Mouse (Mus musculus) liver, embryonic 14.5 days (tissue): ENCODE results near the gene Clint1. TPM values are rescaled to one million over a fixed set of nuclear protein-coding genes. Genes with fewer than 3 reads are reported as not detected.

Source experiments
- ATAC-seq: fragments of 200-750 bp; cut with Nextera tagmentation; 2 replicates; pipeline ENCODE4 v1.8.0; 2017; ENCODE audit warnings: moderate number of reproducible peaks, mild to moderate bottlenecking, moderate library complexity; ENCODE audit not compliant: insufficient read depth
- DNase-seq, 3 experiments: peaks; one replicate each; pipeline ENCODE4 v3.0.0-alpha.2; 2012 to 2013; ENCODE audit warnings: low read depth in 3 of 3, low spot score in 3 of 3
- H3K27ac ChIP-seq: fragments of 300-500 bp; sonication (generic); 2 replicates; pipeline ENCODE4 v1.5.1; 2014; ENCODE audit warnings: moderate library complexity, mild to moderate bottlenecking, control low read depth, inconsistent platforms
- H3K27me3 ChIP-seq: fragments of 300-500 bp; sonication (generic); 2 replicates; pipeline ENCODE4 v1.6.1; 2014; ENCODE audit warnings: mild to moderate bottlenecking, low read length, moderate library complexity; ENCODE audit not compliant: control insufficient read depth, insufficient read depth
- H3K36me3 ChIP-seq: fragments of 300-500 bp; sonication (generic); replicated peaks from 2 replicates; pipeline ENCODE4 v1.6.1; 2014; ENCODE audit warnings: low read depth; ENCODE audit not compliant: control insufficient read depth, insufficient read depth
- H3K4me1 ChIP-seq, 2 experiments: fragments of 200-500 bp in 1 of 2; fragments of 300-500 bp in 1 of 2; sonication (generic) in 1 of 2; replicated peaks; 2 replicates each; pipeline ENCODE4 v1.6.1; 2012 to 2014; ENCODE audit warnings: antibody characterized with exemption in 1 of 2, inconsistent platforms in 1 of 2, low read length in 1 of 2; ENCODE audit not compliant: control insufficient read depth in 2 of 2, insufficient read depth in 2 of 2
- H3K4me2 ChIP-seq: fragments of 300-500 bp; sonication (generic); 2 replicates; pipeline ENCODE4 v1.6.1; 2014; ENCODE audit warnings: low read depth, mild to moderate bottlenecking, control low read depth, moderate library complexity
- H3K4me3 ChIP-seq, 2 experiments: fragments of 200-500 bp in 1 of 2; fragments of 300-500 bp in 1 of 2; sonication (generic) in 1 of 2; 2 replicates each; pipeline ENCODE4 v1.5.1; 2012 to 2014; ENCODE audit warnings: low read depth in 2 of 2, low read length in 2 of 2, mild to moderate bottlenecking in 2 of 2, control low read depth in 1 of 2, inconsistent platforms in 1 of 2, moderate library complexity in 1 of 2; ENCODE audit not compliant: insufficient read depth in 1 of 2
- H3K9ac ChIP-seq: fragments of 300-500 bp; sonication (generic); replicated peaks from 2 replicates; pipeline ENCODE4 v1.6.1; 2014; ENCODE audit warnings: mild to moderate bottlenecking, control low read depth, moderate library complexity
- H3K9me3 ChIP-seq: fragments of 300-500 bp; sonication (generic); 2 replicates; pipeline ENCODE4 v1.6.1; 2016; ENCODE audit warnings: low read length, mixed read lengths; ENCODE audit not compliant: control insufficient read depth
- CTCF ChIP-seq: IDR thresholded peaks from 2 replicates; pipeline ENCODE4 v1.5.1; 2016; ENCODE audit warnings: antibody characterized with exemption, low read depth, control low read depth
- EP300 ChIP-seq: IDR thresholded peaks from 2 replicates; pipeline ENCODE4 v1.6.1; 2016; ENCODE audit warnings: antibody characterized with exemption, low read depth
- WGBS: fragments of 180-500 bp; shearing (Covaris S2); extraction: QIAGEN DNeasy Blood & Tissue Kit; methylation state at CpG from one replicate; pipeline ENCODE4 v1.1.7; 2014; ENCODE audit not compliant: insufficient replicate concordance; 5-methylcytosine and 5-hydroxymethylcytosine counted together
- polyA plus RNA-seq, 2 experiments: library from polyadenylated mRNA; depleted of rRNA in 1 of 2; stranded (reverse) in 1 of 2; unstranded in 1 of 2; fragments of >200 nt; fragmentation: Nextera tagmentation in 1 of 2; extraction: Ambion mirVana in 1 of 2; gene quantifications; 2 replicates each; pipeline versions ENCODE4 v1.2.1 to v1.2.3; 2012 to 2014

Gene Clint1
- polyA plus RNA-seq, 2 experiments: 41.6 to 46.0 TPM

GRCm38 (mm10) chr11:45830743-45831310 lies 21.0 kb upstream of the Clint1 start:
- ATAC-seq: no peak
- H3K27ac ChIP-seq: no peak overlapping the region
- no peak overlapping the region for H3K4me3 ChIP-seq
- 62% methylated on average over 9 of the region's 9 CpGs for WGBS
- TF ChIP-seq CTCF (no peak), EP300 (no peak)
- H3K4me2 ChIP-seq: no peak overlapping the region
- no peak for DNase-seq
- H3K36me3 ChIP-seq: no peaks in the 10 kb centered on the region
- no peaks in the 10 kb centered on the region for H3K9me3 ChIP-seq
- H3K27me3 ChIP-seq: no peaks in the 10 kb centered on the region
- H3K9ac ChIP-seq: no peak overlapping the region
- H3K4me1 ChIP-seq: peaks cover 5 to 7% of the 10 kb centered on the region in 2 experiments

GRCm38 (mm10) chr11:45831476-45832143 lies 20.2 kb upstream of the Clint1 start:
- Histone ChIP-seq H3K27ac (no peak overlapping the region), H3K9ac (no peak overlapping the region)
- WGBS: 83% methylated on average over 15 of the region's 15 CpGs

GRCm38 (mm10) chr11:45835625-45836255 lies 16.1 kb upstream of the Clint1 start:
- H3K9ac ChIP-seq: no peak overlapping the region; the same call in 1 of the 2 replicates
- TF ChIP-seq EP300: no peak
- TF ChIP-seq CTCF: no peak
- no peaks in the 10 kb centered on the region for H3K9me3 ChIP-seq
- H3K4me1 ChIP-seq: peaks cover 14 to 28% of the 10 kb centered on the region in 2 experiments
- no peak for DNase-seq
- H3K36me3 ChIP-seq: no peaks in the 10 kb centered on the region
- no peak for ATAC-seq
- H3K4me3 ChIP-seq: no peak overlapping the region
- H3K27me3 ChIP-seq: no peaks in the 10 kb centered on the region
- no peak overlapping the region for H3K27ac ChIP-seq
- 39% methylated on average over 4 of the region's 4 CpGs for WGBS
- H3K4me2 ChIP-seq: no peak overlapping the region

More at GRCm38 (mm10) chr11:45831476-45832143, 20.2 kb upstream of the Clint1 start:
- H3K4me3 ChIP-seq: no peak overlapping the region
- ATAC-seq: no peak
- no peak for TF ChIP-seq CTCF
- no peak for TF ChIP-seq EP300
- peaks cover 7 to 10% of the 10 kb centered on the region in 2 experiments for H3K4me1 ChIP-seq
- H3K9me3 ChIP-seq: no peaks in the 10 kb centered on the region
- no peak overlapping the region for H3K4me2 ChIP-seq
- no peaks in the 10 kb centered on the region for H3K27me3 ChIP-seq
- H3K36me3 ChIP-seq: no peaks in the 10 kb centered on the region
- no peak for DNase-seq

GRCm38 (mm10) chr11:45837257-45837817 lies 14.5 kb upstream of the Clint1 start:
- WGBS: 47% methylated on average over 5 of the region's 5 CpGs
- H3K4me3 ChIP-seq: no peak overlapping the region
- no peaks in the 10 kb centered on the region for H3K9me3 ChIP-seq
- no peak overlapping the region for H3K9ac ChIP-seq
- H3K4me2 ChIP-seq: no peak overlapping the region
- DNase-seq (no peak), ATAC-seq (peak; percentile 61; the same call in 1 of the 2 replicates)
- TF ChIP-seq CTCF (no peak), EP300 (peak; percentile 15; the same call in 1 of the 2 replicates)
- no peaks in the 10 kb centered on the region for H3K36me3 ChIP-seq
- no peak overlapping the region for H3K27ac ChIP-seq
- peaks cover 14 to 28% of the 10 kb centered on the region in 2 experiments for H3K4me1 ChIP-seq
- no peaks in the 10 kb centered on the region for H3K27me3 ChIP-seq

GRCm38 (mm10) chr11:45838450-45838849 lies 13.4 kb upstream of the Clint1 start:
- no peak overlapping the region for H3K9ac ChIP-seq
- WGBS: 52% methylated on average over 3 of the region's 3 CpGs

More at GRCm38 (mm10) chr11:45838450-45838849, 13.4 kb upstream of the Clint1 start:
- Histone ChIP-seq H3K27ac (no peak overlapping the region), H3K27me3 (no peaks in the 10 kb centered on the region), H3K4me3 (no peak overlapping the region), H3K4me2 (no peak overlapping the region), H3K36me3 (no peaks in the 10 kb centered on the region), H3K9me3 (no peaks in the 10 kb centered on the region), H3K4me1 (peaks cover 14 to 28% of the 10 kb centered on the region in 2 experiments)
- DNase-seq (no peak), ATAC-seq (no peak)
- TF ChIP-seq CTCF: no peak
- no peak for TF ChIP-seq EP300
